Mouse (Mus musculus) left cerebral cortex, postnatal 4 days (tissue): ENCODE data around the gene Mcm3. TPM values are rescaled to one million over a fixed set of nuclear protein-coding genes. Genes with fewer than 3 reads are reported as not detected.

Experiments used
- DNase-seq: peaks from one replicate; pipeline ENCODE4 v3.0.0-alpha.2; 2022
- intact Hi-C: fragments of 180-260 bp; cut with DNase I; formaldehyde crosslinking; loops from one replicate; pipeline ENCODE4 v1.15.1; 2025
- total RNA-seq, 2 experiments: library from RNA; stranded (reverse); gene quantifications; 2 replicates each; pipeline ENCODE4 v1.2.3; 2021

The Mcm3 gene
- 10 to 100 TPM in 1 of 2 experiments, 1 to 10 TPM in 1; 9.7 to 11.3 TPM for total RNA-seq

DNA sequence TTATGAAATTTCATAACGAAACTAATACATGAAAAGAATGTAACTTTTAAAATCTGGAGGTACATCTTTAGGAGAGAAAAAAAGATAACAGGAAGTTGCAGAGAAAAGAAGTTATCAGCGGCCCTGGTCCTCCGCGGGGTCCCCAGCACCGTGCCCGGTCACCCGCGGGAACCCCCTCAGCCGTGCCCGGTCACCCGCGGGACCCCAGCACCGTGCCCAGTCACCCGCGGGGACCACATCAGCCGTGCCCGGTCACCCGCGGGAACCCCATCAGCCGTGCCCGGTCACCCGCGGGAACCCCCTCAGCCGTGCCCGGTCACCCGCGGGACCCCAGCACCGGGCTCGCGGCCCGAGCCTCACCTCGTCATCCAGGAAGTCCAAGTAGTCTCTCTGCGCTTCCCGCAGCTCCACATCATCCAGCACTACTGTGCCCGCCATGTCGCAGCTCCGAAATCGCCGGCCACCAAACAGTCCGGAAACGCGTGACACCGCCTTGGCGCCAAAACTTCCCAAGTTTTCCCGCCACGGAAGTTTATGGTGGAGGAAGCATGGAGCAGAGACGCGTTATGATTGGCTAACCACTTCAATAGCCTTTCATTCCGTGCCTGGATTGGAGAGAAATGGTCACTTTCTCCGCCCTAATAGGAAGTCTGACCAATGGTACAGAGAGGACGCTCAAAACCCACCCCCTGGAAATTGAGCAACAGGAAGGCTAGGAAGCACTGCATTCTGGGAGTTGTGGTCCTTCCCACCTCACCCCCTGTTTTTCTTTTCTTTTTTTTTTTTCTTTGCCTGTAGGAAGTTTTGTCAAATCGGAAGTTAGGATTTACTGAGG lies at the start of gene Mcm3:
Mcm3 (minus strand) TSS at position 542 of the 835 bp plus-strand sequence.
- DNase-seq = peak; percentile 89
- intact Hi-C loops = loop anchor here (10.0 kb wide), 1 partner anchor 345 kb away; no protein-coding TSS in a partner anchor

DNA sequence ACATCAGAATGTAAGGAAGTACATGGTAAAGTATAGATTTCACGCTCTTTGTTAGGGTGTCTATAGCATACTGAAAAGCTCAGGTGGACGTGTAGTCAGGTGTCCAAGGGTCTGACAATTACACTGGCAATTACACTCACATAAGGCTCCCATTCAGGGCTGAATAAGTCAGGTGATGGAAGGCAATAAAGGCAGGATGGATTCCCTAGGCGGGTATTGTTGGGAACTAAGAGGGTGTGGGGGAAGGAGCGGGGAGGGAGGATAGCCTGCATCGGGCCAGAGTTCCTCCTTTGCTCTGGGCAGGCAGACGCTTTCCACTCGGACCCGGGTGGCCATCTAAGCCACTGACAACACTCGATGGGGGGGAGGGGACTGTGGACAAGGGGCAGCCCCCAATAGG lies 47.9 kb upstream of the Mcm3 start:
- intact Hi-C loops = no loop called here
- DNase-seq = no peak

- intact Hi-C loops = no loop called here
- peak; percentile 47 for DNase-seq
Observed at GRCm38 (mm10) chr1:20867241-20867902, 47.3 kb upstream of the Mcm3 start.

DNA sequence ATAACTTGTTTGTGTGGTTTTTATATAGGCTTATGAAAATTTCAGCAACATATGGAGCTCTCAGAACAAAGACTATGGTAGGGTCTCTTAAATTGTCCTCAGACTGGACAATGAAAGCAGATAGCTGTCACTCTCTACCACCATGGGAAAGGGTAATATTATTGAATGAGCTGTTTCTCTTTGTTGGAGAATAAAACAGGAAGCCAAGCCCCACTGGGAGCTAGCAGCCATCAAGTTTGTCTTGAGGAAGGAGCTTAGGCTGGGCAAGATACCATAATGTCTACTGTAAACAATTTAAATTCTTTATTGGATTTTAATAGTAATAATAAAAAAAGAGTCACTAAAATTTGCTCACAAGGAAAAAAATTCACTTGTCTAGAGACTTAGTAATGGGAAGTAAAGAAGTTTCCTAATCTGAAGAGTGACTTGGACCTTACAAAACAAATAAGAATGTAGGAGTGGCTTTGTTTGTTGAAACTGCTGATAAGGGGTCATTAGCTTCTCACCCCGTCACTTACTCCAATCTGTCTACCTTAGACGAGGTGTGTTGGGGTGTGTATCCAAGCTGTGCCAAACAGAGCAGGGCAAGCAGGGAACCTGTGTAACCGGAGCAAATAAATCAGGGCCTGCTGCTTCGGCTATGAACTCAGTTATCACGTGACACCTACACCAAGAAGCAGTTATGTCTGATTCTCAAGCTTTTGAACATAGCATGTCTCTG lies 43.5 kb upstream of the Mcm3 start:
- intact Hi-C loops = no loop called here
- no peak for DNase-seq

DNA sequence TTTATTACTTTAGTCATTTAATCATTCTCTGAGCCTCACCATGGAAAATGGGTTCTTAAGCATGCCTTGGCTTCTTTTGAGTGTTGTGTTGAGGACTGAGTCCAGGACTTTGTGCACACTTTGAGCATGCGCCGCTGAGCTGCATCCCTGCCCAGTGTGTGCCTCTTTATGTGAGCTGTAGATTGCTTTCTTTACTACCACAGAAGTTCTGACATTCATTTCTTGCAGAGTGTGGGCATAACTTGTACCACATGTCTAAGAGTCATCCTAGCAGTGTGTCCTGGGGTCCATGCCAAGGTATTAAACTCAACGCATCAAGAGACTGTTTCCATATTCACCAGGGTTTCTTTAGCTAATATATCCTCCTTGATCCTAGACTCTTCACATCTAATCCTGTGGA lies 41.8 kb upstream of the Mcm3 start:
- no peak for DNase-seq
- intact Hi-C loops = no loop called here

DNA sequence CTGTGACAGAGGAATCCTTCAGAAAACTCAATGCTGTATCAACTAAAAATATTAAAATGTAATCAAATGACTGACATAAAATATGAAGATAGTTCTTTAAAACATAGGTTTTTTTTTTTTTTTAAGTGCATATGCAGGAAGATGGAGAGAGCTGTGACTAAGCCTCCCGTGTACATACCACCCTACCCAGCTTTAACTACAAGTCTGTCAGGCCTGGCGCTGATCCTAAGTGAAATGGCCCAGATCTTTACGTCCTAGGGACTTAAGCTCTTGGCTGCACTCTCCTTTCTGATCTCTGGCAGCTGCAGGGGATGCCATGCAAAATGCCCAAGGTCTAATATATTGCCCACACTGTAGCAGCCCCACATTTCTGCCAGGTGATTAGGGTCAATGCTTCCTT lies 40.7 kb upstream of the Mcm3 start:
- intact Hi-C loops = no loop called here
- DNase-seq = peak; percentile 3

GRCm38 (mm10) chr1:20856924-20857902 lies 37.1 kb upstream of the Mcm3 start:
- intact Hi-C loops = no loop called here
- no peak for DNase-seq

- intact Hi-C loops = no loop called here
- DNase-seq = peak; percentile 84
Observed at GRCm38 (mm10) chr1:20839911-20840310, 19.8 kb upstream of the Mcm3 start.

- DNase-seq = no peak
- intact Hi-C loops = no loop called here
Observed at GRCm38 (mm10) chr1:20836551-20837125, 16.5 kb upstream of the Mcm3 start.

DNA sequence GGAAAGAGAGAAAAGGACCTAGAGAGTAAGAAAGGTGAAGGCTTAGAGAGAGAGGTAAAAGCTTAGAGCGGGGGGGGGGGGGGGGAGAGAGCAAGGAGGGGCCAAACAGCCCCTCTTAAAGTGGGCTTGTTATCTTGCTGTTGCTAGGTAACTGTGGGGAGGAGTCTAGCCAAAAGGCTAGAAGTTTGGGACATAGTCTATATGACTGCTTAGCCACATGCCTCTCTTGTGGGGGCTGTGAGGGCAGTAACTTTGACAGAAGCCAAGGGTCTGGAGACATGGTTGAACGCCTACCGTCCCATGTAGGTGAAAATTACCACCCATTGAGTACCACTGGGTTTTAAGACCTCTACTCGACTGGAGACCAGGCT lies 13.0 kb upstream of the Mcm3 start:
- DNase-seq = no peak
- intact Hi-C loops = no loop called here

DNA sequence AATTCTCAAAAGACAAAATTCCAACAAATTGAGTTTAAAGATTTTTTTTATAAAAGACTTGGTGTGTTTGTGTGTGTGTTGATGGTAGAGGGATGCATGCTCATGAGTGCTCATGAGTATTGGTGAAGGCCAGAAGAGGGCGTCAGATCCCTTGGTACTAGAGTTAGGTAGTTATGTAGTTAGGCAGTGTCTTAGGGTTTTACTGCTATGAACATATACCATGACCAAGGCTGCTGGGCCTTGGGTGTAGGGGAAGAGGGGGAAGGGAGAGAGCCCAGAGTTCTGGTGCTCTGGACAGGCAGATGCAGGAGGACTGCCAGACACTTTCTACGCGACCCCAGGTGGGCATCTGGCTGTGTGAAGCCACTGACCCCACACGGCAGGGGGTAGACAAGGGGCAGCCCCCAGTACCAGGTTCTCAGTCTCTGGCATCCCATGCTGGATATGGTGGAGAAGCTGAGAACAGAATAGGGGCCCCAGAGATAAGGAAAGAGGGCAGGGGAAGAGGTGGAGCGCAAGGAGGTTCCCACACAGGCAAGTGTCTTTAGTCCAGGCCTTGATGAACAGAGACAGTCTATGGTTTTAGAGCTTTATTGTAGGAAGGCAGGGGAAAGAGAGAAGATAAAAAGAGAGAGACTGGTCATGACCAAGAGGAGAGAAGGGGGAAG lies 12.5 kb upstream of the Mcm3 start:
- intact Hi-C loops = no loop called here
- no peak for DNase-seq

GRCm38 (mm10) chr1:20830546-20830945 lies 10.4 kb upstream of the Mcm3 start:
- DNase-seq = no peak
- intact Hi-C loops = no loop called here

DNA sequence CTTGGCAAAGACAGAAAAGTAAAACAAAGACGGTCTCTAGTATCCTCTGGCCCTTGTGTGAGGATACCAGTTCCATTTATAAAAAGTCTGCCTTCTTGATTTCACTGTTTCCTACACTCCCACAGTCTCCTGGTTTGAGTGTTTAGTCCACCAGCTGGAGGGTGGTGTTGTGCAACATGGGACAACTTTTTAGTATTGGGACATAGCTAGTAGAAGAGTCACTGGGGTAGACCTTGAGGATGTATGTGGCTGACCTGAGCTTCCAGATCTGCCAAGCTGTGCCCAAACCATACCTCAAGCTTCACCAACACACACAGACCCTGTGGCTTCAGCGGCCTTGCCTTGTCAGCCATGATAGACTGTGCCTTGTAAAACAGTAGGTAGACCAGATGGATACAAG lies 7.9 kb upstream of the Mcm3 start:
- intact Hi-C loops = no loop called here
- no peak for DNase-seq

GRCm38 (mm10) chr1:20825036-20825435 lies 4.9 kb upstream of the Mcm3 start:
- intact Hi-C loops = no loop called here

GRCm38 (mm10) chr1:20823906-20824305 lies 3.8 kb upstream of the Mcm3 start:
- intact Hi-C loops = no loop called here

More at GRCm38 (mm10) chr1:20825036-20825435, 4.9 kb upstream of the Mcm3 start:
- no peak for DNase-seq

DNA sequence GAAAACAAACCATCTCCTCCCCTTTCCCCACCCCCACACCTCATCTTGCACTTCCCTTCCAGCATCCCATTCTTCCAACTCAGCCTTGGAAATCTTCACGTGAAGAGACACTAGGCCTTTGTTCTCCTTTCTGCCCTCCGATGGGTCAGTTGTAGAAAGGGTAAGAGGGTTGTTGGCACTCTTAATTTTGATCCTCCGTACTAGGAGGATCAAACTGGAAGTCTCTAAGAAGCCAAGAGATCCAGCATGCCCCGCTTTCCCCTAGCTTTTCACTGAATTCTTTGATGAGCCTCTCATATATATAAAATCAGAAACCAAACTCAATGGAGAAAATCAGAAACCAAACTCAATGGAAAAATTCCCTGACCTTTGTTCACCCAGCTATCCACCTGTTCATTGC lies 3.4 kb upstream of the Mcm3 start:
- no peak for DNase-seq
- intact Hi-C loops = no loop called here

More at GRCm38 (mm10) chr1:20823906-20824305, 3.8 kb upstream of the Mcm3 start:
- DNase-seq = no peak

DNA sequence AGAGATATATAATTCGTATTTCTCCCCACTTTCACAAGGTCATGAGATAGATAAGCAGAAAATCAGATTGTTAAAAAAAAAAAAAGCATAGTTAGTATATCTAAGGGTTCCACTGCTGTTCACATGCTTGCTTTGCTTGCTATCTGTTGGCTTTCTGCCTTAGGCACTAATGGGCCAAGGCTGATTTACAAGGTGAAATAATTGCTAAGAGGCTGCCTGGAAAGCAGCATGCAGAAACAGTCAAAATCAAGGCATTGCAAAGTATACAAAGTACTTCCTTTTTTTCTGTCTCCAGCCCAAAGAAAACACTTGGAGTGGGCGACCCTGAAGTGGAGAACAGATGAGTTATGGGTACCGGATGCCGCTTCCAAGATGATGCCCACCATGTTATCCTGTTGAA lies 847 bp upstream of the Mcm3 start:
- intact Hi-C loops = no loop called here
- DNase-seq = no peak

- intact Hi-C loops = loop anchor here (10.0 kb wide), 1 partner anchor 347 kb away; no protein-coding TSS in a partner anchor
- DNase-seq = no peak
Observed at GRCm38 (mm10) chr1:20817596-20817995, 2.5 kb downstream of the Mcm3 start.

DNA sequence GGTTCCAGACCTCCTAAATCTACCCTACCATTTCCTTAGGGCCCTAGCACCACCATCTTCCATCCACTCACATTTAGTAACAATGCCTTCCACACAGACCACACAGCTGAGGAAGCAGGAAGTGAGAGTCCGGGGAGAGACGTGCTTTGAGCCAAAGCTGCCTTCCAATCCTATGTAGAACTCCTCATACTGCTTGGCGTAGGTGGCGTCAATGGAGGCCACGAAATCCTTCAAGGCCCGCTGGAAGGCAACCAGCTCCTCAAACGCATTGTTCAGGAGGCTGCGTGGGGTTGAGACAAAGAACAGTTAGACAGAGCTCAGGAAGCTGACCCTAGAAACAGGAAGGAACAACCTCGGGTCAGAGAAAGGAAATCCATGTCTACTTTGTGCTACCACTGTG lies 2.9 kb downstream of the Mcm3 start:
- intact Hi-C loops = loop anchor here (10.0 kb wide), 1 partner anchor 348 kb away; no protein-coding TSS in a partner anchor

More for the DNA sequence above, 2.9 kb downstream of the Mcm3 start:
- no peak for DNase-seq
